Mouse (Mus musculus) stomach, postnatal 0 days (tissue): ENCODE results near the gene Uhrf1. TPM values are rescaled to one million over a fixed set of nuclear protein-coding genes. Genes with fewer than 3 reads are reported as not detected.

Experiments used
- ATAC-seq: fragments of 200-750 bp; cut with Nextera tagmentation; 2 replicates; pipeline ENCODE4 v1.8.0; 2017; ENCODE audit not compliant: low FRiP score, low TSS enrichment
- DNase-seq: peaks from one replicate; pipeline ENCODE4 v3.0.0-alpha.2; 2016; ENCODE audit warnings: low spot score
- H3K27ac ChIP-seq: fragments of 300-500 bp; sonication (generic); replicated peaks from 2 replicates; pipeline ENCODE4 v1.5.1; 2014; ENCODE audit warnings: mild to moderate bottlenecking, control low read depth
- H3K27me3 ChIP-seq: fragments of 300-500 bp; sonication (generic); 2 replicates; pipeline ENCODE4 v1.6.1; 2014; ENCODE audit warnings: low read length; ENCODE audit not compliant: control insufficient read depth, insufficient read depth
- H3K36me3 ChIP-seq: fragments of 300-500 bp; sonication (generic); 2 replicates; pipeline ENCODE4 v1.6.1; 2014; ENCODE audit warnings: low read length, mixed read lengths; ENCODE audit not compliant: control insufficient read depth, insufficient read depth
- H3K4me1 ChIP-seq: fragments of 300-500 bp; sonication (generic); replicated peaks from 2 replicates; pipeline ENCODE4 v1.6.1; 2014; ENCODE audit warnings: antibody characterized with exemption; ENCODE audit not compliant: control insufficient read depth, insufficient read depth
- H3K4me2 ChIP-seq: fragments of 300-500 bp; sonication (generic); replicated peaks from 2 replicates; pipeline ENCODE4 v1.6.1; 2014; ENCODE audit warnings: low read depth, mild to moderate bottlenecking, control low read depth, moderate library complexity
- H3K4me3 ChIP-seq: fragments of 300-500 bp; sonication (generic); 2 replicates; pipeline ENCODE4 v1.5.1; 2014; ENCODE audit warnings: low read depth, low read length, control low read depth
- H3K9ac ChIP-seq: fragments of 300-500 bp; sonication (generic); 2 replicates; pipeline ENCODE4 v1.6.1; 2014; ENCODE audit warnings: mild to moderate bottlenecking, low read length, control low read depth, mixed read lengths
- H3K9me3 ChIP-seq: fragments of 300-500 bp; sonication (generic); 2 replicates; pipeline ENCODE4 v1.6.1; 2016; ENCODE audit warnings: low read length; ENCODE audit not compliant: control insufficient read depth
- CTCF ChIP-seq: IDR thresholded peaks from 2 replicates; pipeline ENCODE4 v1.5.1; 2016; ENCODE audit warnings: antibody characterized with exemption, low read depth, mild to moderate bottlenecking, moderate library complexity
- EP300 ChIP-seq: optimal IDR thresholded peaks from 2 replicates; pipeline ENCODE3; 2016; ENCODE audit warnings: antibody characterized with exemption
- WGBS: fragments of 180-500 bp; shearing (Covaris S2); extraction: QIAGEN DNeasy Blood & Tissue Kit; methylation state at CpG from one replicate; pipeline ENCODE4 v1.1.7; 2014; 5-methylcytosine and 5-hydroxymethylcytosine counted together
- polyA plus RNA-seq: library from polyadenylated mRNA; unstranded; fragments of >200 nt; fragmentation: Nextera tagmentation; extraction: Ambion mirVana; gene quantifications from 2 replicates; pipeline ENCODE4 v1.2.1, GENCODE M21; 2015

Gene Uhrf1
- polyA plus RNA-seq, 1 experiment from 2014 or later, result 18.4 TPM

DNA sequence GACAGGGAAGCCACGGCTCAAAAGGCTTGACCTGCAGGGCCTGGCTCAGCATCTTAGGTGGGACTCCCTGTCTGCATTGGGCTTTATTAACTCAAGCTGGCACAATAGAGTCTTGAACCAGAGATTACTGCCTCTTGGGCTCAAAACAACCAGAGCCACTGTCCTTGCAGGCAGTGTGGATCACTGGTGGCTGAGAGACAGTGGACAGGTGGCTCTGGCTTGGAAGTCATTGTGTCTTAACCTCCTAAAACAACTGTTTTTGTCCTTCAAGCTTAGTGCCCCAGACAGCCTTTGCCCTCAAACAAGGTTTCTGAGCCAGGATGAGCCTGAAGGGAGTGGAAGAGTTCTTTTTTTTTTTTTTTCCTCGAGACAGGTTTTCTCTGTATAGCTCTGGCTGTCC lies 42.2 kb downstream of the Uhrf1 start:
- H3K4me2 ChIP-seq, result no peak overlapping the region
- no peaks in the 10 kb centered on the region for H3K9me3 ChIP-seq
- ATAC-seq (no peak), DNase-seq (no peak)
- WGBS, result 63% methylated on average over 2 of the region's 2 CpGs
- no peak overlapping the region for H3K4me3 ChIP-seq
- no peaks in the 10 kb centered on the region for H3K36me3 ChIP-seq
- no peaks in the 10 kb centered on the region for H3K27me3 ChIP-seq
- TF ChIP-seq EP300 (no peak), CTCF (no peak)
- no peaks in the 10 kb centered on the region for H3K4me1 ChIP-seq
- no peak overlapping the region for H3K27ac ChIP-seq
- no peak overlapping the region for H3K9ac ChIP-seq

DNA sequence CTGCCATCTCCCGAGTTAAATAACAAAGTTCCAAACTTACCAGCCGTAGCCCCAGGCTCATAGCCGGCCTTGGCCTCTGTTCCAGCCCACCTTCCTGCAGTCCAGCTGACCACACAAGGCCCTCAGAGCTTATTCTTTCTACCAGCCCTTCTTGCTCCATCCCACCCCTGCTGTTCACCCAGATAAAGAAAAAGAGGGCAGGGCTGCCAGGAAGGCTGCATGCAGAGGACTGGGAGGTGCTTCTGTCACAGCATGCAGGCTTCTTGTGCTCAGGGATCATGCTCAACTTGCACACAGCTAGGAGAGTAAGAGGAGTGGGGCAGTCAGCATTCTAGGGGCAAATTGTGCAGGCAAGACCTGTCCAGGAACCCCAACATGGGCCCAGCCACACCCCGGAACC lies 45.0 kb downstream of the Uhrf1 start:
- DNase-seq, result no peak
- H3K4me2 ChIP-seq, result no peak overlapping the region
- no peak overlapping the region for H3K27ac ChIP-seq
- WGBS, result 65% methylated on average over 4 of the region's 4 CpGs
- no peaks in the 10 kb centered on the region for H3K4me1 ChIP-seq
- TF ChIP-seq EP300, result no peak
- TF ChIP-seq CTCF, result no peak
- no peaks in the 10 kb centered on the region for H3K9me3 ChIP-seq
- 0 out of 2 replicates have a peak, but pooled peaks cover 6% of the 10 kb centered on the region for H3K36me3 ChIP-seq
- H3K27me3 ChIP-seq, result no peaks in the 10 kb centered on the region
- no peak overlapping the region for H3K4me3 ChIP-seq
- no peak for ATAC-seq
- H3K9ac ChIP-seq, result no peak overlapping the region

- Histone ChIP-seq H3K4me3 (no peak overlapping the region), H3K9me3 (no peaks in the 10 kb centered on the region), H3K36me3 (peaks cover 9% of the 10 kb centered on the region; the same call in 1 of the 2 replicates), H3K4me2 (no peak overlapping the region), H3K9ac (no peak overlapping the region), H3K27me3 (no peaks in the 10 kb centered on the region), H3K4me1 (no peaks in the 10 kb centered on the region), H3K27ac (no peak overlapping the region)
- ATAC-seq, result peak; percentile 13; the same call in 1 of the 2 replicates
- TF ChIP-seq CTCF (no peak), EP300 (no peak)
- no peak for DNase-seq
These were observed 45.5 kb downstream of the Uhrf1 start for GRCm38 (mm10) chr17:56348586-56348985.

- Histone ChIP-seq H3K4me2 (no peak overlapping the region), H3K9ac (no peak overlapping the region), H3K27me3 (no peaks in the 10 kb centered on the region), H3K9me3 (no peaks in the 10 kb centered on the region), H3K27ac (no peak overlapping the region), H3K4me1 (no peaks in the 10 kb centered on the region), H3K36me3 (peaks cover 17% of the 10 kb centered on the region), H3K4me3 (no peak overlapping the region)
- peak; percentile 66 for ATAC-seq
- peak; percentile 95 for TF ChIP-seq CTCF
- TF ChIP-seq EP300, result no peak
- DNase-seq, result peak; percentile 81
- 26% methylated on average over 2 of the region's 2 CpGs for WGBS
These were observed 47.6 kb downstream of the Uhrf1 start for GRCm38 (mm10) chr17:56350694-56351093.

DNA sequence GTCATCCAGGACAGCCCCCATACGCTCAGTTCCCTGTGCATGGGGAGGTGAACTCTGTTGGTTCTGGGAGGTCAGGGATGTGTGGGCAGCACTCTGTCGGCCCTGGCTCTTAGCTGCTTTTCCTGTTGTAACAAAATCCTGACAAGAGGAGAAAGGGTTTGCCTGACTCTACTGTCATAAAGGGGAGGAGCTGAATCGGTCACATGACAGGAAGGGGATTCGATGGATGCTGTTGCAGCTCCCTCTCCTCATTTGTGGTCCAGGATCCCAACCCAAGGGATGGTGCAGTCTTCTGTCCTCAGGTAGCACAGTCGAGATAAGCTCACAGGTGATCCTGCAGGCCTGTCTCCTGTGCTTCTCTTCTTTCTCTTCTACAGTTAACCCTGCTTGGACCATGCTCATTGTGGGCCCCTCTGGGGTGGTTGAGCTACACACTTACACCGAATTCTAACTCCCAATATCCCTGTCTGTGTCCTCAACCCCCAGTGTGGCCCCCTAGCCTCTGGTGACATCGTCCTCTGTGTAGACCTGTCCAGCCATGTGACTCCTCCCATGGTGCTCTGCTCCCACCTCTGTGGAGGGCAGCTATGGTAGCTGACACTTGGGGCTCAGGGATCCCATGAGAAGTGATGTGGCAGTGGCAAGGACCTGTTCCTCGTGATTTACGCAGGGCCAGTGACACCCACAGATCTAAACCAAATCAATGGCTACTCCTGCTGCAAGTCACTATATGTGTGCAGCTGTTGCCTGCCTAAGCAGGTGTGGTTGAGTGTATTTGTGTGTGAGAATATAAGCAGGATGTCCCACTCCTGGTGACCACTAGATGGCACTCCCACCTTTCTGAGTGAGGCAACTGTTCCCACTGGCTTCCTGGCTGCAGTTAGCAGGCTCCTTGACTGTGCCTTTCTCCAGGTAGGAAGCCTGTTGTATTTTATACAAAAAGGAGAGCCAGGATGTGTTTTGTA lies 54.1 kb downstream of the Uhrf1 start:
- Histone ChIP-seq H3K27ac (no peak overlapping the region), H3K36me3 (peaks cover 31% of the 10 kb centered on the region), H3K4me1 (no peaks in the 10 kb centered on the region), H3K9ac (no peak overlapping the region), H3K4me3 (no peak overlapping the region), H3K27me3 (no peaks in the 10 kb centered on the region), H3K4me2 (no peak overlapping the region), H3K9me3 (no peaks in the 10 kb centered on the region)
- 59% methylated on average over 9 of the region's 9 CpGs for WGBS
- DNase-seq (peak; percentile 74), ATAC-seq (peak; percentile 48)
- TF ChIP-seq CTCF, result peak; percentile 98
- TF ChIP-seq EP300, result no peak

- Histone ChIP-seq H3K36me3 (peaks cover 23% of the 10 kb centered on the region), H3K9me3 (no peaks in the 10 kb centered on the region), H3K4me3 (no peak overlapping the region), H3K4me1 (no peaks in the 10 kb centered on the region), H3K9ac (no peak overlapping the region), H3K27me3 (no peaks in the 10 kb centered on the region), H3K4me2 (no peak overlapping the region), H3K27ac (no peak overlapping the region)
- TF ChIP-seq CTCF (peak; percentile 11; the same call in 1 of the 2 replicates), EP300 (no peak)
- WGBS, result 83% methylated on average over 3 of the region's 3 CpGs
- no peak for ATAC-seq
- DNase-seq, result no peak
These were observed 56.1 kb downstream of the Uhrf1 start for GRCm38 (mm10) chr17:56359183-56359725.
